Mouse (Mus musculus) A20 (cell line): ENCODE results near the gene Macrod2.
"Not testable (repeated sequence)": the region's sequence is repeated elsewhere in the genome, so short reads cannot be mapped to it uniquely, and the experiment has no call there.

Source experiments
- DNase-seq: peaks from one replicate; pipeline ENCODE4 v3.0.0-alpha.2; 2011; ENCODE audit warnings: low read depth, low spot score

Gene Macrod2

GRCm38 (mm10) chr2:140698585-140698984, 303.5 kb downstream of the Macrod2 start:
- no peak for DNase-seq

GRCm38 (mm10) chr2:140703377-140703776, 308.3 kb downstream of the Macrod2 start:
- no peak for DNase-seq

GRCm38 (mm10) chr2:140704146-140704545, 309.0 kb downstream of the Macrod2 start:
- DNase-seq, result no peak

GRCm38 (mm10) chr2:140705278-140705677, 310.2 kb downstream of the Macrod2 start:
- no peak for DNase-seq

DNA sequence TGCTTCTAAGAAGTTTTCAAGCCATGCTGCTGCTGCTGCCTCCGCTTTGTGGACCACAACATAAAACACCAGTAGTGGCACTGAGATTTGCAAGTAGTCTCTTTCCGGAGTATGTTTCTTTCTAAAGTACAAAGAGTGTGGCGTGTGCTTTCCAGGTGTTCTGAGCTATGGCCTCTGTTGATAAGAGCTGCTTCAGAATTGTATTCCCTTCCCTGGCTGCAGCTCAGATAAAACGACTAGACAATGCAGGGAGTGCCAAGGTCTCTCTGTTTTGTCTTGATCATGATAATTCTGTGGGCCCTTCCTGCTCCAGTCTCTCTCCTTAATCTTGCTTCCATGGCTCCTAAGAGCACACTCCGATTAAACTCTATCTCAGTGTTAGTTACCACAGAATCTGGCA, 312.4 kb downstream of the Macrod2 start:
- no peak for DNase-seq

GRCm38 (mm10) chr2:140715822-140716221, 320.7 kb downstream of the Macrod2 start:
- DNase-seq, result no peak

DNA sequence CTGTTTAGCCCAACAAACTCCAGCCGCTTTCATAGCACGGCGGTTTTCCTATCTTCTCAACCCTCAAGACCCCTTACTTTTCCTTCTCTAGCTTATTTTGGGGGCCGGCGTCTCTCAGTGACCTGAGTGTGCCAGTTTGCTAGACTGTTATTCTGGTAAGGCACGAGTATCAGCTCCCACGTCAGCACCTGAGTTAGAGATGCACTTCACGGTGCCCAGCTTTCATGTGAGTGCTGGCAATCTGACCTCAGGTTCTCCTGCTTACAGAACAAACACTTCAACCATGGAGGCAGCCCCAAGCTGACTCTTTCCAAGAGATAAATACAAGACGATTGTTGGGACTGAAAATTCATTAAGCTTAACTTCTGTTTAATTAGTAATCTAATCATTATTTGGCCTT, 322.3 kb downstream of the Macrod2 start:
- no peak for DNase-seq

DNA sequence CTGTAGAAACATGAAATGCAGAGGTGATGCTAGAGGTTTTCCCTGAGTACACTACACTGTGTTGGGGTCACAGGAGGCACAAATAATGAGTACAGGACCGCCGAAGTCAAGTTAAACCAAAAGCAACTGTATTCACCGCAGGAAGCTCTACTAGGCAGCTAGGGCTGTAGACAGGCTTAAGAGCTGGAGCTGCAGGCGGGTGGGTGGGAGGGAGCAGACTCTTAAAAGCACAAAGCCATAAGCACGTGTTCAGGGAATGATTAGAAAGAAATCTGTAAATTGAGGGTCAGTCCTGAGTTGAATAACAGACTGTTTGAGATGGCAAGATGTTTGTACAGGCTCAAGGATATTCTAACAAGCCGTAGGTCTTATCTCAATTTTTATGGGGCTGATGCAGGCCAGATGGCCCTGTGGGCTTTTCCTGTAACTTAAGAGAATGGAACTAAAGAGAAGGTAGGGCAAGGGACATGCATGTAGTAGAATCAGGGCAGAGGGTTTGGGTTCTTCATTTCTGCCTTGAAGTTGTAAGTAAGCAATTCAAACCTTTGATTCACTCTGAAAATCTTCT, 337.6 kb downstream of the Macrod2 start:
- no peak for DNase-seq

- DNase-seq, result no peak
Observed at GRCm38 (mm10) chr2:140740511-140740910, 345.4 kb downstream of the Macrod2 start.

GRCm38 (mm10) chr2:140742954-140743353, 347.8 kb downstream of the Macrod2 start:
- DNase-seq, result not testable (repeated sequence)

DNA sequence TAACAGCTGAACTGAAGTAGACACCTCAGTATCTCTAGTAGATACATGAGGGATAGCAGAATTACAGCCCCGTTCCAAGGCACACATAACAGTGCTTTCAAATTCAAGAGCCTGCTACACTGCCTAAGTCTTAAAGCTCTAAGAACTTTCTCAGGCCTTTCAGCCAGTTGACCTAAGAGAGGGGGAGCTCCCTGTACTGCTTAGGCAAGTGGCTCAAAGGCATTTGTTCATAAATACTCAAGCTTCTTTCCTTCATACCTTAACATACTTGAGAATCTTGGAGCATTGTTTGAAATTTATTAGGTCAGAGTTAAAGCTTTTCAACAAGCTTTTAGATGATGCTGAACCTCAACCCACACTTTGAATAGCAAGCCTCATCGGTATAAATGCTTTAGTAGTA, 363.8 kb downstream of the Macrod2 start:
- no peak for DNase-seq

DNA sequence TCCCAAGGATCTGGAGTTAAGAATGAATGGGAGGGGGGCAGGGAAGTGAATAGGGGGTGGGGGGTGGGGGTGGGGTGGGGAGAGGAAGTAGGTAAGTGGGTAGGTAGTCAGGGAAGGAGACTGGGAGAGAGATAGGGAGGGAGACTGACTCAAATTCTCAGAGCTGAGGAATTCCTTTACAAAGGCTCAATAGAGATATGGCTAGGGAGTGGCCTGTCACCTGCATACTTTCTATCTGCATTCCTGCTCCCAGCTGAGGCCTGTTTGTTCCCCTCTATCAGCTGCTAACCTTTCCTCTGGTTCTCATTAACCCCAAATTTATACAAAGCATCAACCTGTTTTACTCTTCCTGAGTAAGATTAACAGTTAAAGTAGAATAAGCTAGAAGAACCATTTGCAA, 364.6 kb downstream of the Macrod2 start:
- DNase-seq, result no peak

GRCm38 (mm10) chr2:140760137-140760536, 365.0 kb downstream of the Macrod2 start:
- no peak for DNase-seq

GRCm38 (mm10) chr2:140763076-140763891, 368.2 kb downstream of the Macrod2 start:
- no peak for DNase-seq

DNA sequence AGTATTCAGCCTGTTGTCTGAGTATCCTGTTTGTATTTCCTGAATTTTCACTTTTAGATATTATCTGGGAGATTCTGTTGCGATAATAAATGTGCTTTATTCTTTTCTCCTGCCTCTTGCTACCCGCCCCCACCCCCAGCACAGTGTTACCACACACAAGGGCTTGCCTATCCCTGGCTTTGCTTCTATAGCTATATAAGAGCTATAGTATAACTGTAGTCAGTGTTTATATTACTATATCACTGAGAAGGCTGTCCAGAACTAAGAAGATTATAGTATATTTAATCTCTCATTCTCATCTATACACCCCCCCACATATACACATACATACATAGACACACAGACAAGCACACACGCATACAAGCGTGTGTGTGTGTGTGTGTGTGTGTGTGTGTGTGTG, 374.4 kb downstream of the Macrod2 start:
- DNase-seq, result no peak

GRCm38 (mm10) chr2:140772825-140773224, 377.7 kb downstream of the Macrod2 start:
- no peak for DNase-seq

GRCm38 (mm10) chr2:140773456-140773855, 378.3 kb downstream of the Macrod2 start:
- DNase-seq, result no peak

DNA sequence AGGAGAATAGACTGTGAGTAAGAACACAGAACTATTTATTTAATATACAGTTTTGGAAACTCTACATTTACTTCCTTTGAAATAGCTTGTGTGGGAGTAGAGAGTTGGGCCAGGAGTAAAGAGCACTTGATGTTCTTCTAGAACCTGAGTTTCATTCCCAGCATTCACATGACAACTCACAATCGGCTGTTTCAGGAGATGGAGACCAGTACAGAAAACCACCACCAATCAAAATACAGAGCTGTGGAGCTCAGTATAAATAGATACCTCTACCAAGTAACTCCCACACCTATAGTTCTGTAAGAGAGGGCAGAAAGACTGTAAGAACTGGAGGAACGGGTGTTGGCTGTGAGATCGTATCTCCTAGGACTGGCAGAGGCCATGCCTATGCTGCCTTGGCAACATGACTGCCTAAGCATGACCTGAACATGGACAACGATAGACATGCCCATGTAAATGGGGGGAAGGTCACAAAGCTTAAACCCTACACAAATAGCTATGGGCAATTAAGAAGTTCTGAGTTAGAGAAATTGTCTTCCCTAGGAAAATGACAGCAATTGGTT, 379.8 kb downstream of the Macrod2 start:
- no peak for DNase-seq

GRCm38 (mm10) chr2:140775448-140776101, 380.5 kb downstream of the Macrod2 start:
- DNase-seq, result no peak

GRCm38 (mm10) chr2:140778212-140778611, 383.1 kb downstream of the Macrod2 start:
- no peak for DNase-seq

GRCm38 (mm10) chr2:140783041-140783440, 387.9 kb downstream of the Macrod2 start:
- DNase-seq, result no peak

DNA sequence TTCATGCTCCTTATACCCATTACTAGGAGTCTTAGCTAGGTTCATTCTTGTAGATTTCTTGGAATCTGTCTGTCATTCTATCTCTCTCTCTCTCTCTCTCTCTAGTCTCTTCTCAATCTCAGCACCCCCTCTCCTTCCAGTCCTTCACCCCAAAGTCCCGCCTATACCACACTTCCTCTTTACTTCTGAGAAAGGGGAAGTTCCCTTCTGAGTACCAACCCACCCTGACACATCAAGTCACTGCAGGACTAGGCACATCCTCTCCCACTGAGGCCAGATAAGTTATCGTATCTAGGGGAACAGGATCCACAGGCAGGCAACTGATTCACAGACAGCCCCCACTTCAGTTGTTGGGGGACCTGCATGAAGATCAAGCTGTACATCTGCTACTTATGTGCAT, 389.5 kb downstream of the Macrod2 start:
- peak; percentile 1 for DNase-seq
